7 mouse cellular contexts compared by ENCODE assay signal in genomic region chr17:6005638-6006471, GRCm38 (mm10).
DNase-seq lines count a peak whose midpoint lies in the region; ATAC-seq and TF ChIP-seq lines count a peak whose summit lies in the region.

No protein-coding gene starts in this region.

- peak overlapping the region; percentile 82 for H3K27ac ChIP-seq in limb, embryonic 14.5 days (replicated peaks; ENCODE audit: low read depth, low read length)

- no peak for TF ChIP-seq POLR2A in limb, embryonic 14.5 days (IDR thresholded peaks at IDR 0.05; ENCODE audit: borderline replicate concordance, extremely low read depth, insufficient read depth, insufficient read length)

- no peak overlapping the region for H3K4me3 ChIP-seq in limb, embryonic 14.5 days (replicated peaks; ENCODE audit: low read length)

- H3K9me3 ChIP-seq in limb, embryonic 14.5 days (ENCODE audit: control insufficient read depth, low read length), result no peaks in the 10 kb centered on the region

- peaks cover 20% of the 10 kb centered on the region for H3K4me1 ChIP-seq in limb, embryonic 14.5 days (ENCODE audit: control insufficient read depth, insufficient read depth, low read length)

- no peaks in the 10 kb centered on the region for H3K27me3 ChIP-seq in limb, embryonic 14.5 days (ENCODE audit: control insufficient read depth, insufficient read depth, low read length)

- 0 out of 2 replicates have a peak overlapping the region, but pooled peaks have one; percentile 28 for H3K9ac ChIP-seq in limb, embryonic 14.5 days (ENCODE audit: low read depth, low read length, severe bottlenecking)

- 0 out of 2 replicates have a peak overlapping the region, but pooled peaks have one; percentile 0 for H3K4me2 ChIP-seq in limb, embryonic 14.5 days (replicated peaks; ENCODE audit: low read depth, low read length, severe bottlenecking)

- 13% methylated on average over 14 of the region's 14 CpGs for WGBS in limb, embryonic 14.5 days

- peaks cover 3% of the 10 kb centered on the region; the same call in 1 of the 2 replicates for H3K36me3 ChIP-seq in limb, embryonic 14.5 days (ENCODE audit: control insufficient read depth, insufficient read depth, low read length)

- ATAC-seq in limb, embryonic 14.5 days (ENCODE audit: low FRiP score, low read depth), result peak; percentile 82

- DNase-seq in Muller cell, postnatal 12 days (ENCODE audit: inconsistent ontology term), result peak; percentile 51
- peak; percentile 36 for DNase-seq in embryo, embryonic 10 days (ENCODE audit: low spot score)
- peak; percentile 99 for DNase-seq in heart, adult 11 months
- peak; percentile 75 for DNase-seq in kidney, adult 9 months
- DNase-seq in limb, embryonic 14.5 days (ENCODE audit: low spot score), result peak; percentile 90
- peak; percentile 52 to 62 for DNase-seq in monocyte, adult 2 months (ENCODE audit: low read depth in 1 of 2, low spot score in 2 of 2)
- DNase-seq in thymus, adult 18-20 months, result peak; percentile 21

Comparison
In these comparisons a context has a peak if more than half of its experiments do, and no peak if none do; other contexts are left out.
1. DNase-seq: peak in every context shown above with its lines; median percentile 99 in heart, adult 11 months; 90 in limb, embryonic 14.5 days; 75 in kidney, adult 9 months; 57 in monocyte, adult 2 months; 51 in Muller cell, postnatal 12 days; 36 in embryo, embryonic 10 days; 21 in thymus, adult 18-20 months.